Mouse (Mus musculus): ENCODE measurements around the gene Hnrnpab.
"Not testable (repeated sequence)": the region's sequence is repeated elsewhere in the genome, so short reads cannot be mapped to it uniquely, and the experiment has no call there.

Hnrnpab gene

GRCm38 (mm10) chr11:51633721-51634120 lies 27.1 kb upstream of the Hnrnpab start:
- no peak for DNase-seq

GRCm38 (mm10) chr11:51633200-51633599 lies 26.6 kb upstream of the Hnrnpab start:
- not testable (repeated sequence) for DNase-seq

GRCm38 (mm10) chr11:51632130-51632753 lies 25.6 kb upstream of the Hnrnpab start:
- peak; percentile 49 for DNase-seq

- no peak for DNase-seq
Observed at GRCm38 (mm10) chr11:51629651-51630314, 23.1 kb upstream of the Hnrnpab start.

GRCm38 (mm10) chr11:51627907-51628306 lies 21.3 kb upstream of the Hnrnpab start:
- DNase-seq, result no peak

GRCm38 (mm10) chr11:51627425-51627824 lies 20.8 kb upstream of the Hnrnpab start:
- no peak for DNase-seq

- DNase-seq, result no peak
Observed at GRCm38 (mm10) chr11:51625187-51625820, 18.7 kb upstream of the Hnrnpab start.

GRCm38 (mm10) chr11:51622971-51623491 lies 16.4 kb upstream of the Hnrnpab start:
- no peak for DNase-seq

- DNase-seq, result peak; percentile 68
Observed at GRCm38 (mm10) chr11:51621776-51622175, 15.1 kb upstream of the Hnrnpab start.

- no peak for DNase-seq
Observed at GRCm38 (mm10) chr11:51620084-51620483, 13.4 kb upstream of the Hnrnpab start.

- peak; percentile 100 for DNase-seq
Observed at GRCm38 (mm10) chr11:51619409-51620060, 12.9 kb upstream of the Hnrnpab start, which contains the start of gene Nhp2. Nhp2 (plus strand) TSS chr11:51619735.

- DNase-seq, result no peak
Observed at GRCm38 (mm10) chr11:51618894-51619408, 12.3 kb upstream of the Hnrnpab start.

- peak; percentile 89 for DNase-seq
Observed at GRCm38 (mm10) chr11:51617693-51618092, 11.0 kb upstream of the Hnrnpab start.

GRCm38 (mm10) chr11:51616113-51616512 lies 9.5 kb upstream of the Hnrnpab start:
- not testable (repeated sequence) for DNase-seq

- DNase-seq, result peak; percentile 84
Observed at GRCm38 (mm10) chr11:51615601-51616000, 9.0 kb upstream of the Hnrnpab start.

GRCm38 (mm10) chr11:51615129-51615528 lies 8.5 kb upstream of the Hnrnpab start:
- DNase-seq, result peak; percentile 44

GRCm38 (mm10) chr11:51614256-51614655 lies 7.6 kb upstream of the Hnrnpab start:
- DNase-seq, result no peak

- not testable (repeated sequence) for DNase-seq
Observed at GRCm38 (mm10) chr11:51609940-51610339, 3.3 kb upstream of the Hnrnpab start.

GRCm38 (mm10) chr11:51609266-51609909 lies 2.7 kb upstream of the Hnrnpab start:
- no peak for DNase-seq

GRCm38 (mm10) chr11:51607096-51607738 lies 570 bp upstream of the Hnrnpab start:
- no peak for DNase-seq

GRCm38 (mm10) chr11:51605602-51606446 lies 823 bp downstream of the Hnrnpab start:
- DNase-seq, result peak; percentile 95
